Mouse (Mus musculus) lung, embryonic 14.5 days (tissue): ENCODE results near the gene Tacc3. TPM values are rescaled to one million over a fixed set of nuclear protein-coding genes. Genes with fewer than 3 reads are reported as not detected.

Source experiments
- ATAC-seq: fragments of 200-750 bp; cut with Nextera tagmentation; 2 replicates; pipeline ENCODE4 v1.8.0; 2017; ENCODE audit warnings: mild to moderate bottlenecking, moderate TSS enrichment, moderate library complexity; ENCODE audit not compliant: insufficient read depth
- DNase-seq: peaks from one replicate; pipeline ENCODE4 v3.0.0-alpha.2; 2015
- H3K27ac ChIP-seq: fragments of 300-500 bp; sonication (generic); 2 replicates; pipeline ENCODE4 v1.5.1; 2014; ENCODE audit warnings: low read depth, mild to moderate bottlenecking, moderate library complexity
- H3K27me3 ChIP-seq: fragments of 300-500 bp; sonication (generic); 2 replicates; pipeline ENCODE4 v1.6.1; 2014; ENCODE audit warnings: low read length, control low read depth; ENCODE audit not compliant: insufficient read depth
- H3K36me3 ChIP-seq: fragments of 300-500 bp; sonication (generic); 2 replicates; pipeline ENCODE4 v1.6.1; 2014; ENCODE audit warnings: control low read depth; ENCODE audit not compliant: insufficient read depth
- H3K4me1 ChIP-seq: fragments of 300-500 bp; sonication (generic); 2 replicates; pipeline ENCODE4 v1.6.1; 2014; ENCODE audit warnings: antibody characterized with exemption, control low read depth; ENCODE audit not compliant: insufficient read depth
- H3K4me2 ChIP-seq: fragments of 300-500 bp; sonication (generic); 2 replicates; pipeline ENCODE4 v1.6.1; 2014; ENCODE audit warnings: mild to moderate bottlenecking
- H3K4me3 ChIP-seq: fragments of 300-500 bp; sonication (generic); 2 replicates; pipeline ENCODE4 v1.5.1; 2014; ENCODE audit warnings: low read depth, low read length
- H3K9ac ChIP-seq: fragments of 300-500 bp; sonication (generic); 2 replicates; pipeline ENCODE4 v1.6.1; 2014
- H3K9me3 ChIP-seq: fragments of 300-500 bp; sonication (generic); 2 replicates; pipeline ENCODE4 v1.6.1; 2016; ENCODE audit warnings: low read depth, low read length, control low read depth
- CTCF ChIP-seq: IDR thresholded peaks from 2 replicates; pipeline ENCODE4 v1.5.1; 2016; ENCODE audit warnings: antibody characterized with exemption, low read depth
- WGBS: fragments of 180-500 bp; shearing (Covaris S2); extraction: QIAGEN DNeasy Blood & Tissue Kit; methylation state at CpG from one replicate; pipeline ENCODE4 v1.1.7; 2014; 5-methylcytosine and 5-hydroxymethylcytosine counted together
- polyA plus RNA-seq: library from polyadenylated mRNA; unstranded; fragments of >200 nt; fragmentation: Nextera tagmentation; extraction: Ambion mirVana; gene quantifications from 2 replicates; pipeline ENCODE4 v1.2.1, GENCODE M21; 2014

The Tacc3 gene
- polyA plus RNA-seq, 1 experiment from 2014 or later: 261 TPM

DNA sequence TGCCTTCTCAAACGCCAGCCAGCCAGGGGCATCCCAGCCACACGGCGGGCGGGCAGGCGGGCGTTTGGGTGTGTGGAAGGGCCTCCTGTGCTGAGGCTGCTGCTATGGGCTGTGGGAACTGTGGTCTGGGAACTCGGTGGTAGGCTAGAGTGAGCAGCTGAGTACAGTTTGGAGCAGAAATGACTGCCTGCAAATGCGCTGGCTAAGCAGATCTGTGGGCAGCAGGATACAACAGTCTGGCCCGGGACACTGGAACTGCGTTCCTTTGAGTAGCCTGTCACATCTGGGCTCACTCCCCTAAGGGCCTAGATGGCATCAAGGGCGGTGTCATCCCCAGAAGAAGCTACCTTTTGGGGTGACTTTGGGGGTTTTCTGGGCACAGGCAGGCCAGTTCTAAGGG, 43.9 kb downstream of the Tacc3 start:
- H3K36me3 ChIP-seq: no peaks in the 10 kb centered on the region
- no peak overlapping the region for H3K27ac ChIP-seq
- TF ChIP-seq CTCF: no peak
- no peaks in the 10 kb centered on the region for H3K9me3 ChIP-seq
- no peaks in the 10 kb centered on the region for H3K27me3 ChIP-seq
- H3K4me2 ChIP-seq: no peak overlapping the region
- ATAC-seq (no peak), DNase-seq (no peak)
- H3K4me3 ChIP-seq: no peak overlapping the region
- 76% methylated on average over 11 of the region's 11 CpGs for WGBS
- H3K4me1 ChIP-seq: peaks cover 58% of the 10 kb centered on the region
- no peak overlapping the region for H3K9ac ChIP-seq

DNA sequence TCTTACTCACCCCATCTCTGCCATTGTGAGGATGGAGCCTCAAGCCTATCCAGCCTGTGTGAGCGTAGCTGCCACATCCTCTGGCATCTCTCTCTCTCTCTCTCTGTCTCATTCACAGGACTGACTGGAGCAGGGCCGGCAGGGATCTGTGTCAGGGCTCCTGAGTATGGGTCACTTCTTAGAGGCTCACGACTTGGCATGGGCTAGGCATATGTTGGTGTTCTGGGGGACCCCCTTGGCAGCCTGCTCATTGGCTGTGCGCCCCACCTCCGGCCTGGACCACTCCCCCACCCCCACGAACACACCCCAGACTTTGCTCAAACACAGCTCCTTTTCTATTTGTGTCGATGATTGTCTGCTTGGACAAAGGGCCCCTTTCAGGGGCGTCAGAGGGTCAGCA, 46.1 kb downstream of the Tacc3 start:
- H3K36me3 ChIP-seq: no peaks in the 10 kb centered on the region
- no peak for DNase-seq
- H3K27me3 ChIP-seq: no peaks in the 10 kb centered on the region
- no peak overlapping the region for H3K27ac ChIP-seq
- no peak for TF ChIP-seq CTCF
- no peaks in the 10 kb centered on the region for H3K9me3 ChIP-seq
- no peak overlapping the region for H3K4me3 ChIP-seq
- no peak overlapping the region for H3K9ac ChIP-seq
- H3K4me1 ChIP-seq: peaks cover 54% of the 10 kb centered on the region
- WGBS: 58% methylated on average over 8 of the region's 8 CpGs
- H3K4me2 ChIP-seq: no peak overlapping the region
- no peak for ATAC-seq

DNA sequence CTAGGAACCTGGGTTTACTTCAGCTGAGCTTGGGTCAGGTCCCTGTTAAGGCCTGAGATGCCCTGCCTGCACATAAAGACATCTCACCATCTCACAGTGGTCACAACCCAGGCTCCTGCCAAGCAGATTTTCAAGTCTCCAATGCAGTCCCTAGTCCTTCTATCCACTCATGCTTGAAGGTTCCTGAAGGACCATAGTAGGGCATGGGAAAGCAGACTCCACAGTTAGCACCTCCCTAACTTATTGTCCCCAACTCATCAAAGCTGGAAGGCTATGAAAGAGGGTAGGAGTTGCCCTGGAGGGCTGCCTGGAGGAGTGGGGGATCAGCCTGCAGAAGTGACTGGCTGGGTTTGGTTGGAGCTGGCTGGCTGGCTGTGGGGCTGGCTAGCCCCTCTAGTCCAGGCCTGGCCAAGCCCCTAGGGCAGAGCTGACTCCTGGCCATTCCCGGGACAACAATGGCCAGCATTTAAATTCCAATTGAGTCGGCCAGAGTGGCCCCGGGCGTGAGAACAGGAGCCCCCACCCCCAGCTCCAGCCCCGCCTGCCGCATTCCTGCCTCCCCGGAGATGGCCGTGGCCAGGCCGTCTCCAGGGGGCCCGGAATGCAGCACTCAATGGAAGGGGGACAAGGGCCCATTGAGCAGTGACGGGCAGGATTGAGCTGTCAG, 47.1 kb downstream of the Tacc3 start:
- TF ChIP-seq CTCF: no peak
- WGBS: 9% methylated on average over 11 of the region's 11 CpGs
- Histone ChIP-seq H3K4me1 (peaks cover 50% of the 10 kb centered on the region), H3K27ac (peak overlapping the region; percentile 51), H3K27me3 (no peaks in the 10 kb centered on the region), H3K9me3 (no peaks in the 10 kb centered on the region), H3K9ac (no peak overlapping the region), H3K4me3 (no peak overlapping the region), H3K36me3 (no peaks in the 10 kb centered on the region), H3K4me2 (peak overlapping the region; percentile 4; the same call in 1 of the 2 replicates)
- DNase-seq (peak; percentile 65), ATAC-seq (peak; percentile 38)

DNA sequence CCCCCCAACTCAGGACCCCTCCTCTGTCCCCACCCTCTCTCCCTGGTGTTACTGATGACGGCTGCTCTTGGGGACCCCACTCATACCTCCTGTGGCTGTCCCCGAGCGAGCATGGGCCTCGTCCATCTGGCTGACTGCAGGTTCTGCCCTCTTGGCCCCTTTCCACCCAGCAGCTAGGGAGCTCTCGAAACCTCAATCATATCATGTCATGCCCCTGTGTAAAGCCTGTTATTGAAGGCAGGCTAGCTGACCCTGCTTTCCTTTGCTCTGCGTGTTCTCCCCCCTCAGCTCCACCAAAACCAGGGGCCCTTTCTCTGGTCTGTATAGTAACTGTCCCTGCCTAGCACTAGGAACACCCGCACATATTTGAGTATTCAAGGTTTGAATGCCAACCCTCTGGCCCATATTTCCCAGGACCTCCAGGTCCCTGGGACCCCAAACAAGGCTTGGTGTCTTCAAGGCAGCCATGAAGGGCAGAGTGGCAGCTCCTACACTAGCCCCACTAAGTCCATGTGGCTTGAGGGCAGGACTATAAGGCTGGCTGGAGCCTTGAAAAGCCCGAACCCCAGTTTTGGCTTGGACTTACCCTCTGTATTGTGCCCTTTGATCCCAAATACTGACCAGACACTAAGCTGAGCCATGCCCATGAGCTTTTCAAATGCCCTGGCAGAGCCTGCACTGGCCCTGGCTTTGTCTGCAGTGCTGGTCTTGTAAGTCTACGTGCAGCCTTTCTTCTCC, 47.9 kb downstream of the Tacc3 start:
- Histone ChIP-seq H3K9ac (no peak overlapping the region), H3K9me3 (no peaks in the 10 kb centered on the region), H3K27ac (peak overlapping the region; percentile 51; the same call in 1 of the 2 replicates), H3K4me1 (peaks cover 43% of the 10 kb centered on the region), H3K27me3 (no peaks in the 10 kb centered on the region), H3K4me2 (peak overlapping the region; percentile 4; the same call in 1 of the 2 replicates), H3K36me3 (no peaks in the 10 kb centered on the region), H3K4me3 (no peak overlapping the region)
- WGBS: 41% methylated on average over 9 of the region's 9 CpGs
- no peak for TF ChIP-seq CTCF
- no peak for DNase-seq
- no peak for ATAC-seq

DNA sequence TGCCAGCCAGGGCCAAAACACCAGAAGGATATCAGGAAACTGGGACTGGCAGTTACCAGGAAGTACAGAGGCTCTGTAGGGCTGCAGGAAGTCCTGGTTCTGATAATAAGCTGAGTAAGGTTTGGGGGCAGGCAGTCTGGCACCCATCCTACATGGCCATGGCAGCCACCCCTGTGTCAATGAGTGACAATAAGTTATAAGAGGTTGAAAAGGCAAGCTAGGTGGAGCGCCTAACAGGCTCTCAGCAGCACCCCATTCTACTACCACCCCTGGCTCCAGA, 48.4 kb downstream of the Tacc3 start:
- Histone ChIP-seq H3K9ac (no peak overlapping the region), H3K27me3 (no peaks in the 10 kb centered on the region), H3K4me3 (no peak overlapping the region), H3K36me3 (no peaks in the 10 kb centered on the region), H3K4me1 (peaks cover 43% of the 10 kb centered on the region), H3K27ac (peak overlapping the region; percentile 51; the same call in 1 of the 2 replicates), H3K9me3 (no peaks in the 10 kb centered on the region), H3K4me2 (no peak overlapping the region)
- no peak for TF ChIP-seq CTCF
- no peak for ATAC-seq
- DNase-seq: no peak
- 92% methylated on average over 1 of the region's 1 CpGs for WGBS

DNA sequence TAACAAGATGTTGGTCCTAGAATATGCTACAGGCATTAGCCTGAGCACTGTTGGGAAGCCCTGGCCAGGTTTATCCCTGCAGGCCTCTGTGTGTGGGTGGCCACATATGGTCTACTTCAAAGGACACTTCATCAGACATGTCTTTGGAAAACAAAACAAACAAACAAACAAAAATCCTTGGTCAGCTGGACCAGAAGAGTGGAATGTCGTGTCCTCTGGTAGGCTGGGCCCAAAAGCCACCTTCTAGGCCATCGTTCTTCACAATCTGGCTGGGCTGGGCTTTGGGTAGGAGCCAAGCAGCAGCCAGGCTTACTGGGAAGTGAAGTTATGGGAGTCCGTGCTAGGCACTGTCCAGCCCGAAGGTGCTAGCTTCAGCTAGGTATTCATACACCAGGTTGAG, 49.2 kb downstream of the Tacc3 start:
- Histone ChIP-seq H3K9ac (peak overlapping the region; percentile 16; the same call in 1 of the 2 replicates), H3K4me1 (peaks cover 43% of the 10 kb centered on the region), H3K4me3 (no peak overlapping the region), H3K9me3 (no peaks in the 10 kb centered on the region), H3K27me3 (no peaks in the 10 kb centered on the region), H3K4me2 (no peak overlapping the region), H3K36me3 (no peaks in the 10 kb centered on the region), H3K27ac (peak overlapping the region; percentile 51; the same call in 1 of the 2 replicates)
- ATAC-seq: peak; percentile 48
- DNase-seq: peak; percentile 83
- TF ChIP-seq CTCF: no peak
- 31% methylated on average over 4 of the region's 4 CpGs for WGBS

DNA sequence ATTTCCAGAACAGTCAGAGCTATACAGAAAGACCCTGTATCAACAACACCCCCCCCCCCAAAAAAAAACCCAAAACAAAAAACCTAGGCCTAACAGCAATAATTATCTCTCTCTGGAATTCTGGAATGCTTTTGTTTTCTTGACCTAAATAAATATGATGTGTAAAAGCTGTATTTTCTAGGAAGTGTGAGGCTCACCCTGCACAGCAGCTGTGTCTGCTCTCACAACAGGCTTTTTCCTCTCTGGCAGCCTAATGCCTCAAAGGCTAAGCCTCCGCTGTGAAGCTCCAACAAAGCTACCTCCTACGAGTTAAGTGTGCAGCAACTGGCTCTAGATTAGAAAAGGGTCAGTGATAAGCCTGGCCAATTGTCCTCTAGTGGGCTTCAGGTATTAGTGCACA, 51.1 kb downstream of the Tacc3 start:
- DNase-seq: peak; percentile 93
- Histone ChIP-seq H3K27me3 (no peaks in the 10 kb centered on the region), H3K4me2 (no peak overlapping the region), H3K9ac (no peak overlapping the region), H3K4me1 (peaks cover 41% of the 10 kb centered on the region), H3K4me3 (no peak overlapping the region), H3K9me3 (no peaks in the 10 kb centered on the region), H3K36me3 (no peaks in the 10 kb centered on the region), H3K27ac (peak overlapping the region; percentile 42; the same call in 1 of the 2 replicates)
- TF ChIP-seq CTCF: no peak
- peak; percentile 56; the same call in 1 of the 2 replicates for ATAC-seq
- WGBS: 18% methylated on average over 2 of the region's 2 CpGs
